In the genomic region with DNA sequence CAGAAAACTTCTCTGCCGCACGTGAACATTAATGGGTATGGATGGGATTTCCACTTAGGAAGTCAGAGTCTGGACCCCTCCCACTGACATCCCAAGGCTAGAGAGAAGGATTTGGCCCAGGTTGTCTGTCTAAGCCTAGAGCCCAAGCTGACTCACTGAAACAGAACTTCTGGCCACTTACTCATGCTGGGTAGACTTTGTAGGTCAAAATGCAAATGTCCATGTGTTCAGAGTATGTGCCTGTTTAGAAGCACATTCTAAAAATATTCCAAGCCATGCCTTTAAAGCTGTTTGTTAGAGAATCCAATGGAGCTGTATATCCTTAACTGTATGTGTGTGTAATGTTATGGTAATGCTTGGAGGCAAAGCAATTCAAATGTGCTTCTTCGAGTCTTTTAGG, we compare ENCODE assay signal across 16 mouse cellular contexts.
"Had no signal": no experiment of that assay in that cellular context is flagged by ENCODE, and none has a peak within 500 bp of the region (broad histone marks: within the 10 kb centered on the region; RNA-seq: fewer than 3 reads in every experiment).

No protein-coding gene starts in this region.

- DNase-seq: kidney, adult 2 months; kidney, postnatal 14 days; lung, embryonic 14.5 days; lung, postnatal 10 days; lung, postnatal 4 days; midbrain, embryonic 14.5 days; thymus, postnatal 36 days had no signal

- H3K4me2 ChIP-seq: kidney, embryonic 15.5 days; liver, embryonic 11.5 days; liver, embryonic 15.5 days; lung, embryonic 14.5 days; neural tube, embryonic 12.5 days; stomach, embryonic 15.5 days had no signal

- H3K27ac ChIP-seq: kidney, embryonic 15.5 days; limb, embryonic 10.5 days; liver, embryonic 15.5 days; midbrain, embryonic 10.5 days; neural tube, embryonic 12.5 days; stomach, embryonic 15.5 days had no signal

- H3K9ac ChIP-seq: kidney, embryonic 15.5 days; liver, embryonic 15.5 days; lung, embryonic 14.5 days; neural tube, embryonic 12.5 days; stomach, embryonic 15.5 days had no signal

- H3K36me3 ChIP-seq: kidney, embryonic 15.5 days; limb, embryonic 10.5 days; liver, embryonic 15.5 days; midbrain, embryonic 10.5 days; neural tube, embryonic 12.5 days; stomach, embryonic 15.5 days had no signal

- H3K9me3 ChIP-seq: kidney, embryonic 15.5 days; limb, embryonic 10.5 days; liver, embryonic 15.5 days; midbrain, embryonic 10.5 days; neural tube, embryonic 12.5 days; stomach, embryonic 15.5 days had no signal

- ATAC-seq: intestine, embryonic 16.5 days had no signal

- H3K4me1 ChIP-seq: kidney, embryonic 15.5 days; liver, embryonic 15.5 days; midbrain, embryonic 10.5 days; neural tube, embryonic 12.5 days; stomach, embryonic 15.5 days had no signal

- H3K4me3 ChIP-seq: kidney, embryonic 15.5 days; limb, embryonic 10.5 days; liver, embryonic 15.5 days; midbrain, embryonic 10.5 days; myocyte; neural tube, embryonic 12.5 days; stomach, embryonic 15.5 days had no signal

- H3K27me3 ChIP-seq: kidney, embryonic 15.5 days; liver, embryonic 15.5 days; neural tube, embryonic 12.5 days; stomach, embryonic 15.5 days had no signal
